Mouse (Mus musculus) testis, postnatal 14 days (tissue): Measurements from ENCODE around the gene Tmem60.
A peak's percentile ranks its signal among the peaks of the same experiment; 100 is the strongest.

Experiments
- DNase-seq: peaks from one replicate; pipeline ENCODE4 v3.0.0; 2021; ENCODE audit warnings: low spot score

Gene Tmem60

GRCm38 (mm10) chr5:20881915-20882800 lies at the start of gene Tmem60, which contains the start of gene Phtf2:
Gene Tmem60, plus strand, starts transcription at chr5:20882191.
Gene Phtf2, minus strand, starts transcription at chr5:20882124.
- DNase-seq = peak; percentile 98

GRCm38 (mm10) chr5:20834399-20834798 lies 47.6 kb upstream of the Tmem60 start:
- no peak for DNase-seq

GRCm38 (mm10) chr5:20837082-20837481 lies 44.9 kb upstream of the Tmem60 start:
- DNase-seq = no peak

GRCm38 (mm10) chr5:20843405-20843804 lies 38.6 kb upstream of the Tmem60 start:
- no peak for DNase-seq

GRCm38 (mm10) chr5:20843816-20844215 lies 38.2 kb upstream of the Tmem60 start:
- DNase-seq = no peak

- DNase-seq = no peak
Measured at GRCm38 (mm10) chr5:20847010-20847409, 35.0 kb upstream of the Tmem60 start.

GRCm38 (mm10) chr5:20855066-20855465 lies 26.9 kb upstream of the Tmem60 start:
- DNase-seq = no peak

GRCm38 (mm10) chr5:20858404-20858803 lies 23.6 kb upstream of the Tmem60 start:
- no peak for DNase-seq

GRCm38 (mm10) chr5:20860565-20860964 lies 21.4 kb upstream of the Tmem60 start:
- DNase-seq = no peak

GRCm38 (mm10) chr5:20861901-20862300 lies 20.1 kb upstream of the Tmem60 start:
- no peak for DNase-seq

GRCm38 (mm10) chr5:20864216-20864969 lies 17.6 kb upstream of the Tmem60 start:
- DNase-seq = no peak

- no peak for DNase-seq
Measured at GRCm38 (mm10) chr5:20865193-20865755, 16.7 kb upstream of the Tmem60 start.

- no peak for DNase-seq
Measured at GRCm38 (mm10) chr5:20873146-20873545, 8.8 kb upstream of the Tmem60 start.

GRCm38 (mm10) chr5:20876934-20877426 lies 5.0 kb upstream of the Tmem60 start:
- DNase-seq = no peak

GRCm38 (mm10) chr5:20880386-20880785 lies 1.6 kb upstream of the Tmem60 start:
- no peak for DNase-seq

- DNase-seq = peak; percentile 69
Measured at GRCm38 (mm10) chr5:20880797-20881775, 905 bp upstream of the Tmem60 start.

GRCm38 (mm10) chr5:20884036-20884620 lies 2.1 kb downstream of the Tmem60 start:
- no peak for DNase-seq

- no peak for DNase-seq
Measured at GRCm38 (mm10) chr5:20897446-20898167, 15.6 kb downstream of the Tmem60 start.

- DNase-seq = no peak
Measured at GRCm38 (mm10) chr5:20904647-20905046, 22.7 kb downstream of the Tmem60 start.

- DNase-seq = no peak
Measured at GRCm38 (mm10) chr5:20905437-20905836, 23.4 kb downstream of the Tmem60 start.
